Mouse (Mus musculus) bone marrow macrophage, adult 2 months (primary cell): ENCODE measurements around the gene Srsf10. TPM values are rescaled to one million over a fixed set of nuclear protein-coding genes. Genes with fewer than 3 reads are reported as not detected.

Source experiments
- H3K27ac ChIP-seq: 2 replicates; pipeline ENCODE4 v1.5.1; 2012; ENCODE audit warnings: low read depth, low read length; ENCODE audit not compliant: insufficient read depth
- H3K4me1 ChIP-seq: 2 replicates; pipeline ENCODE4 v1.6.1; 2012; ENCODE audit warnings: low read length; ENCODE audit not compliant: control insufficient read depth, insufficient read depth
- H3K4me3 ChIP-seq: 2 replicates; pipeline ENCODE4 v1.5.1; 2012; ENCODE audit warnings: mild to moderate bottlenecking, low read length, moderate library complexity; ENCODE audit not compliant: insufficient read depth
- CTCF ChIP-seq: IDR thresholded peaks from 2 replicates; pipeline ENCODE4 v1.5.1; 2012; ENCODE audit warnings: low read depth, mild to moderate bottlenecking, low read length, moderate library complexity
- POLR2A ChIP-seq: IDR thresholded peaks from 2 replicates; pipeline ENCODE4 v1.6.1; 2012; ENCODE audit warnings: mild to moderate bottlenecking, low read depth, low read length, borderline replicate concordance
- polyA plus RNA-seq: library from polyadenylated mRNA; stranded (reverse); fragments of >200 nt; gene quantifications from 2 replicates; pipeline ENCODE4 v1.2.4, GENCODE M21; 2012; ENCODE audit not compliant: missing spikeins, insufficient read depth, insufficient read length

The Srsf10 gene
- polyA plus RNA-seq, 1 experiment, result 82.1 TPM

- Histone ChIP-seq H3K4me1 (peaks cover 9% of the 10 kb centered on the region), H3K4me3 (no peak overlapping the region), H3K27ac (no peak overlapping the region)
- no peak for TF ChIP-seq CTCF
- no peak for TF ChIP-seq POLR2A
Measured at GRCm38 (mm10) chr4:135911531-135911930, 56.0 kb downstream of the Srsf10 start.

DNA sequence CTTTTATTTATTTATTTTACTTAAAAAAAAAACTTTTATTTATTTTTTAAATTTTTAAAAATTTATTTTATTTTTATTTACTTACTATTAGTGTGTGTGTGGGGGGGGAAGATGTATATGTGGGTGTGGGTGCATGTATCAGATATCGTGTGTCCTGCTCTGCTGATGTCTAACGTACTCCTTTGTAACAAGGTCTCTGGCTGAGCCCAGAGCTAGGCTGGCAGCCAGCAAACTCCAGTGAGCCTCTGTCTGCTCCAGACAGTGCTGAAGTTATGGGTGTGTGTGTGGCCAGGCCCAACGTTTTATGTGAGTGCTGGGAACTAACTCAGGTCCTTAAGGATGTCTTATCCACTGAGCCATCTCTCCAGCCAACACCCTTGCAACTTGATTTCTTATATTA lies 56.6 kb downstream of the Srsf10 start:
- H3K4me3 ChIP-seq, result no peak overlapping the region
- H3K4me1 ChIP-seq, result peaks cover 15% of the 10 kb centered on the region
- no peak for TF ChIP-seq CTCF
- TF ChIP-seq POLR2A, result no peak
- H3K27ac ChIP-seq, result no peak overlapping the region

DNA sequence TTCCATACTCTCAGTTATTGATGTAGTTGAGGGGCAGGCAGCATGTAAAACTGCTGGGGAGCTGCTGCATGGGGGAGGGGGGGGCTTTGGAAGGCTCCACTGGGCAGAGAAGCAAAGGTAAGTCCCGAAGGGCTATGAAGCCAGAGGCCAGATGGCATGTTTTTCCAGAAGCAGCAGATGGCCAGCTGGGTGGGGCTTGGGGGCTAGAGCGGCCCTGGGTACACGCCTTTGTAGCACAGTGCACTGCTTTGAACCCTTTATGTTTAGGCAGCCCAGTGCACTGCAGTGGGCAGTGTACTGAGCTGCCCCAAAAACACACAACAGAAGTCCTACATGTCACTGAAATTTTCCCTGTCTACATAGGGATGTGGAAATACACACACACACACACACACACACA lies 57.3 kb downstream of the Srsf10 start:
- Histone ChIP-seq H3K4me1 (peaks cover 21% of the 10 kb centered on the region), H3K4me3 (no peak overlapping the region), H3K27ac (no peak overlapping the region)
- no peak for TF ChIP-seq POLR2A
- no peak for TF ChIP-seq CTCF

DNA sequence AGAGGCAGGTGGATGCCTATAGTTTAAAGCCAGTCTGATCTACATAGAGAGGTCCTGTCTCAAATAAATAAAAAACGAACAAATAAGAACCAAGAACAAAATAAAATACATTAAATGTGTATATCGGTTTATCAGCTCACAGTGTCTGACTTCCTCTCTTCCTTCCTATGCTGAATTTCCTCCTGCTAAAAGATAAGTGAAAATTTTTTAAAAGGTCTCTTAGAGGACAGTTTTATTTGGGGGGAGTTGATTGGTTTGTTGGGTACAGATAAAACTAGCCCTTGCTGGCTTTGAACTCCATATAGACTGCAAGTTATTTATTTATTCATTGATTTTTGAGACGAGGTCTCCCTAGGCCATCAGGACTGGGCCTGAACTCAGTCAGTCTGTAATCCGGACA lies 57.9 kb downstream of the Srsf10 start:
- Histone ChIP-seq H3K27ac (no peak overlapping the region), H3K4me1 (peaks cover 27% of the 10 kb centered on the region), H3K4me3 (no peak overlapping the region)
- no peak for TF ChIP-seq POLR2A
- no peak for TF ChIP-seq CTCF

GRCm38 (mm10) chr4:135918635-135919279 lies 63.2 kb downstream of the Srsf10 start:
- H3K27ac ChIP-seq, result peak overlapping the region; percentile 95
- peaks cover 38% of the 10 kb centered on the region for H3K4me1 ChIP-seq
- H3K4me3 ChIP-seq, result peak overlapping the region; percentile 48
- TF ChIP-seq POLR2A (no peak), CTCF (no peak)

GRCm38 (mm10) chr4:135919280-135919639 lies 63.7 kb downstream of the Srsf10 start:
- TF ChIP-seq CTCF (no peak), POLR2A (no peak)
- H3K27ac ChIP-seq, result peak overlapping the region; percentile 95
- peaks cover 38% of the 10 kb centered on the region for H3K4me1 ChIP-seq
- H3K4me3 ChIP-seq, result peak overlapping the region; percentile 16; the same call in 1 of the 2 replicates

Other genes starting within 250 kb of the Srsf10 start
- gene Ifnlr1, start 169.5 kb upstream of the Srsf10 start, polyA plus RNA-seq, result not detected in 2 replicates
- not detected in 2 replicates for gene Il22ra1, start 127.6 kb upstream of the Srsf10 start, polyA plus RNA-seq
- gene Myom3, start 96.0 kb upstream of the Srsf10 start, polyA plus RNA-seq, result not detected in 2 replicates
- gene Pnrc2, start 18.1 kb downstream of the Srsf10 start, polyA plus RNA-seq, result 126 and 135 TPM in 2 replicates
- 17.3 and 18.8 TPM in 2 replicates for gene Cnr2, start 39.6 kb downstream of the Srsf10 start, polyA plus RNA-seq
- 418 and 432 TPM in 2 replicates for gene Fuca1, start 65.0 kb downstream of the Srsf10 start, polyA plus RNA-seq
- 99.8 and 101 TPM in 2 replicates for gene Hmgcl, start 90.7 kb downstream of the Srsf10 start, polyA plus RNA-seq
- gene Gale, start 108.0 kb downstream of the Srsf10 start, polyA plus RNA-seq, result 4.7 and 5.6 TPM in 2 replicates
- 74.7 and 77.1 TPM in 2 replicates for gene Lypla2, start 116.9 kb downstream of the Srsf10 start, polyA plus RNA-seq
- gene Pithd1, start 131.5 kb downstream of the Srsf10 start, polyA plus RNA-seq, result 31.0 and 31.5 TPM in 2 replicates
- gene Eloa, start 166.0 kb downstream of the Srsf10 start, polyA plus RNA-seq, result 66.0 and 69.3 TPM in 2 replicates
- 1,501 and 1,718 TPM in 2 replicates for gene Rpl11, start 197.7 kb downstream of the Srsf10 start, polyA plus RNA-seq